Comparison of ENCODE assay signal across 8 mouse cellular contexts in the genomic region with DNA sequence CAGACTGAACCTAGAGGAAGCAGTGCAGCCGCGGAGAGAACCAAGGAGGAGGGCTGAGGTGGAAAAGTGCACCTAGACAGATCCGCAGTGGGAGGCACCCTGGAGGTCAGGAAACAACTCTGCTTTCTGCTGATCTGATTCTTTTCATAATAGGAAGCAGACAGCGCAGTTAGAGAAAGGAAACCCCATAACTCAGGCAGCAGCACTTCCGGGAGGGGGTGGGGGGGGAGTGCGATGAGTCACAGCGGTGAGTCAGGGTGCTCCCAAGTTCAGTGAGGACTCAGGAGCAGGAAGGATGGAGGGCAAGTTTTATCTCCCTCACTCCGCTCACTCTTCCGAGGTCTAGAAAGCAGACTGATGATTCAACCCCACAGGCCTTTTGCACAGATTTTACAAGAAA. TPM values are rescaled to one million over a fixed set of nuclear protein-coding genes. Genes with fewer than 3 reads are reported as not detected.
DNase-seq lines count a peak whose midpoint lies in the region; ATAC-seq lines count a peak whose summit lies in the region.

No protein-coding gene starts in this region.

- no peak overlapping the region; the same call in 1 of the 2 replicates for H3K4me3 ChIP-seq in kidney, embryonic 15.5 days (replicated peaks)

- H3K4me2 ChIP-seq in kidney, embryonic 15.5 days: peak overlapping the region; percentile 42

- H3K9me3 ChIP-seq in kidney, embryonic 15.5 days (replicated peaks): no peaks in the 10 kb centered on the region

- no peaks in the 10 kb centered on the region for H3K27me3 ChIP-seq in kidney, embryonic 15.5 days

- intact Hi-C loops in left cerebral cortex, postnatal 36 days (cut with DNase I): no loop called here

- peaks cover 25% of the 10 kb centered on the region for H3K36me3 ChIP-seq in kidney, embryonic 15.5 days

- no peak overlapping the region for H3K9ac ChIP-seq in kidney, embryonic 15.5 days

- peak overlapping the region; percentile 68 for H3K27ac ChIP-seq in kidney, embryonic 15.5 days

- H3K4me1 ChIP-seq in kidney, embryonic 15.5 days: peaks cover 22% of the 10 kb centered on the region

- ATAC-seq in kidney, embryonic 15.5 days (replicated peaks; ENCODE audit: low FRiP score): peak; percentile 77
- peak; percentile 80 for ATAC-seq in megakaryocyte progenitor cell, adult 5-6 weeks (replicated peaks; ENCODE audit: poor library complexity)

- WGBS in kidney, embryonic 15.5 days: 14% methylated on average over 9 of the region's 9 CpGs

- peak; percentile 11 for DNase-seq in kidney, adult 18-20 months
- no peak for DNase-seq in kidney, adult 11 months
- DNase-seq in embryo, embryonic 11.5 days (ENCODE audit: low read depth, low spot score): peak; percentile 23
- no peak for DNase-seq in left cerebral cortex, postnatal 36 days (ENCODE audit: low spot score in 2 of 2)
- no peak for DNase-seq in frontal cortex, postnatal 25 days (ENCODE audit: low spot score in 2 of 2)
- DNase-seq in ovary, postnatal 10 days (ENCODE audit: low spot score): no peak

RNA-seq across cellular contexts. Expression of gene Ermp1, which starts 7.2 kb away (rescaled TPM):
- 24.0 and 25.5 TPM in 2 replicates for polyA plus RNA-seq in kidney, embryonic 15.5 days (2015; fragmentation: Nextera tagmentation; extraction: Ambion mirVana)
- 37.3 and 42.5 TPM in 2 replicates for total RNA-seq in megakaryocyte progenitor cell, adult 5-6 weeks (2015)
- total RNA-seq in megakaryocyte progenitor cell, adult 5-6 weeks (2017): 44.8 and 51.3 TPM in 2 replicates
- total RNA-seq in left cerebral cortex, postnatal 36 days (2021): 10 to 100 TPM; 35.5 to 35.9 TPM

RNA-seq across cellular contexts. Expression of gene Mlana, which starts 56.6 kb away (rescaled TPM):
- not detected in 2 replicates for polyA plus RNA-seq in kidney, embryonic 15.5 days (2015; fragmentation: Nextera tagmentation; extraction: Ambion mirVana)
- total RNA-seq in megakaryocyte progenitor cell, adult 5-6 weeks (2015): not detected in 2 replicates
- total RNA-seq in megakaryocyte progenitor cell, adult 5-6 weeks (2017): not detected in 2 replicates
- under 1 TPM in 1 of 2 experiments, not detected in 1; 0.45 TPM for total RNA-seq in left cerebral cortex, postnatal 36 days (2021)

Comparison
In these comparisons a context has a peak if more than half of its experiments do, and no peak if none do; other contexts are left out.
1. DNase-seq: peak in kidney, adult 18-20 months (single experiment) and embryo, embryonic 11.5 days (single experiment); none in kidney, adult 11 months (single experiment), left cerebral cortex, postnatal 36 days (0 of 2), frontal cortex, postnatal 25 days (0 of 2) and ovary, postnatal 10 days (single experiment).